Mouse (Mus musculus): ENCODE measurements at regions not wholly inside any gene's neighbourhood (a gene's known extent, or its start where the extent isn't known, plus 50 kb on each side); places are given as distances from the start of the nearest gene placed in this dataset.

DNA sequence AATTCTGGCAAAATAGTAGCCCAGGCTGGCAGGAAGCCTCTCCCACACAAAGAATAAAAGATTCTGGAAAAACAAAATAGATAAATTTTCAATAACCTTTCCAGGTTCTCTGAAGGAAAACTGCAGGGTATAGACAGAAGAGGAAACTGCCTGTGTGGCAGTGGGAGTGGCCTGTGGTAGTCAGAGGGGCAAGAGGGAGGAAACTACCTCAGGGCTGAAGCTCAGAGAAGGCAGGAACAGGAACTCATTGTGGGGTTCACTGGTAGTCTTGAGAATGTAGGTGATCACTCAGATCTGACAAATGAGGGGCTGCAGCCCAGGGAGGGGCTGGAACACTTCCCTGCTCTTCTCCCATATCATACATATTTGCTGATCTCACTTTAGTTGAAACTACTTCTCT is 118.0 kb upstream of the Ufm1 start:
- TF ChIP-seq CTCF (conservative IDR thresholded peaks at IDR 0.05; ENCODE audit: insufficient read depth, insufficient read length, low read depth, low read length) (no peak), POLR2A (IDR thresholded peaks at IDR 0.05; ENCODE audit: low read depth, low read length) (no peak)
